Mouse (Mus musculus): ENCODE data around the gene Usp16.

DNA sequence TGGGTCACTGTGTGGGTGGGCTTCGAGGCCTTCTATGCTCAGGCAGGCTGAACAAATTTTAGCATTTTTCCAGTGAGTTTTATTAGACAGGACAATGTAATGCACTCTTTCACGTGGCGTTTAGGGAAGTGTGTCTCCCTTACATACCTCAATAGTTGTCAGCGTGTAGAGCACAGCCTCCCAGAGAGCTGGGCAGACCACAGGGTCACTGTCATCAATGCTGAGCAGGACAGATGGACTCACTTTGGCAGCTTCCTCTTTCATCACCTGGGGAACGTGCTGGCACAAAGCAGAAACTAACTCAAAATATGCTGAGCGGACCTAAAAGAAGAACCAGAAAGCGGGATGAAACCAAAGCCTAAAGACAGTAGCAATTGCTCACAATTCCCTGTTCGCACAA is 33.8 kb upstream of the Usp16 start:
- no peak for TF ChIP-seq MAFK (IDR thresholded peaks at IDR 0.05; ENCODE audit: insufficient read depth, low read depth, low read length)
- TF ChIP-seq ZC3H11A (IDR thresholded peaks at IDR 0.05; ENCODE audit: borderline replicate concordance, low read depth, low read length), result no peak
- no peak for TF ChIP-seq CHD2 (IDR thresholded peaks at IDR 0.05; ENCODE audit: low read depth, low read length)
